Mouse (Mus musculus) erythroblast, embryonic 14.5 days (primary cell): ENCODE data around the gene Olfr458.

Experiments
- GATA1 ChIP-seq: IDR thresholded peaks from 2 replicates; pipeline ENCODE4 v1.6.1; 2012; ENCODE audit warnings: low read length, inconsistent platforms, mixed read lengths
- TAL1 ChIP-seq: IDR thresholded peaks from 3 replicates; pipeline ENCODE4 v1.6.1; 2012; ENCODE audit warnings: low read length, inconsistent platforms, mixed read lengths

DNA sequence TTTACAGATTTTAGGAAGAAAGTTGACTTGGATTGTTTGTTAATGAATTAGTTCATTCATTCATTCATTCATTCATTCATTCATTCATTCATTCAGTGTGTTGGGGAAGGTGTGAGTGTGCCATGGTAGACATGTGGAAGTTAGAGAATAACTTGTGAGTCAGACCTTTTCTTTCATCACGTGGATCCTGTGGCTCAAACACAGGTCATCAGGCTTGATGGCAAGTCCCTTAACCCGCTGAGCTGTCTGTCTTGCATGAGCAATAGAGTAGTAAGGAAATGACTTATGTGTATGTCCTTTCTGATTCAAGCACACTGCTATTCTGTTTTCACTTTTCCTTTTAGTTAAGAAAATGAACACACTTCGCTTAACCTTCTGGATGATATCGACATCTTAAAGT lies 5.5 kb upstream of the Olfr458 start:
- TF ChIP-seq GATA1: no peak
- no peak for TF ChIP-seq TAL1
